Mouse (Mus musculus) naive thymus-derived CD4-positive, alpha-beta T cell, adult 2 months (primary cell): ENCODE measurements around the gene Greb1.
"Not testable (repeated sequence)": the region's sequence is repeated elsewhere in the genome, so short reads cannot be mapped to it uniquely, and the experiment has no call there.

ENCODE experiments used
- DNase-seq: peaks from one replicate; pipeline ENCODE4 v3.0.0-alpha.2; 2011; ENCODE audit warnings: low read depth

Greb1 gene

DNA sequence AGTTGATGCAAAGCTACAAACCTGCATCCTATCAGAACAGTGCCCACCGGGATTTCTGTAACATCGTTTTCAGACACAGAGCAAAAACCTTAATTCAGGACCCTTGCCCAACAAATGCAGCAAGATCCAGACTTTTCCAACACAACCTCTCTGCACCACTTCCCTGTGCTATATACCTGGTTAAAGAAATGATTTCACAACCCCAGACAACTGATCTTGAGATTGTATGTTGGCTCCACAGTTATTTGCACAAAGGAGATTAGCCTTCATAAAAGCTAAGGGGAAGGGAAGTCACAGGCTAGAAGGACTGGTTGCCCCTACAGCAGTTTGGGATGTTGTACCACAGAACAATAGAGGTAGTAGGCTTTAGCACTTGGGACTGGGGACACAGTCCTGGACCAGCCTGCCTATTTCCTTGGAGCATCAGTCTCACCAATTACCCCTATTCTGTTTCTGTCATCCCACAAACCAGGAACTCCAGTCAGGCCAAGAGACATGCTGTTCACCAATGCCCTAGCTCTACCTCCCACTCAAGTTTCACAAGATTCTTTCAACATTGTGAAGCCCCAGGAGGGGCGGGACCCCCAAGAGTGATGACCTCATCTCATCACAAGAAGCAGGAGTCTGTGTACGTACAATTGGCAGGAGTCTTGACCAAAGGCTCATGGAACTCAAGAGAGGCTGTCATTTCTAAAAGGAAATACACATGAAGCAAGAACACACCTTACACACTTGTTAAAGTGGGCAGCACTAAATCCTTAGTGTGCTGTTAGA is 36.9 kb downstream of the Greb1 start:
- no peak for DNase-seq

DNA sequence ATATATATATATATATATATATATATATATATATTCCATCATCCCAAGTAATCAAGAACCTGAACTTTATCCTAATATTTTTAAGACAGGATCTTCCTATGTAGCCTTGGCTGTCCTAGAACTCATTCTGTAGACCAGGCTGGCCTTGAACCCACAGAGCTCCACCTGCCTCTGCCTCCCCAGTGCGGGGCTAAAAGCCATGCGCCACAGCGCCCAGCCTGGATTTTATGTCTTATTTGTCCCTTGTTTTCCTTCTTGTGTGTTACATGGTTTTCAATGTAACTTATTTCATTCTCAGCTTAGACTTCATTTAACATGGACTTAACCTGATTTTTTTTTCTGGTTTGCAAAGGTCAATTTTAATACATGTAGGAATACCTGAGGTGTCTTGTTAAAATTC is 39.2 kb downstream of the Greb1 start:
- DNase-seq: no peak

DNA sequence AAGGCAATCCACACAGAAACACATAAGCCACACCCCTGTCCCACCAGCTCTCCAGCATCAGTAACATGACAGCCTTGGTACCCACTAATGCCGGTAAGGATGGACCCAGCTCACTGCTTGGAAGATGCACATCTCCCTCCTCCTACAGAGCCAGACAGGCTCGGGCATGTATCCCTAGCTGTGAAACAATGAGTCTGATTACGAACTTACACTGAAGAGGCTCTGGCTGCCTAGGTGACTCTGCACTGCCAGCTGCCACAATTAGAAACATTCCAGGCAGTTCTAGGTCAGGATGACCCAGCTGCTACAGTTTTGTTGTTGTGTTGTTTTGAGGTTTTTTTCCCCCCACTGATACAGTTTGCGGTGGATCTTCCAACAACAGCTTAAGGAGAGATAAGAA is 40.4 kb downstream of the Greb1 start:
- no peak for DNase-seq

DNA sequence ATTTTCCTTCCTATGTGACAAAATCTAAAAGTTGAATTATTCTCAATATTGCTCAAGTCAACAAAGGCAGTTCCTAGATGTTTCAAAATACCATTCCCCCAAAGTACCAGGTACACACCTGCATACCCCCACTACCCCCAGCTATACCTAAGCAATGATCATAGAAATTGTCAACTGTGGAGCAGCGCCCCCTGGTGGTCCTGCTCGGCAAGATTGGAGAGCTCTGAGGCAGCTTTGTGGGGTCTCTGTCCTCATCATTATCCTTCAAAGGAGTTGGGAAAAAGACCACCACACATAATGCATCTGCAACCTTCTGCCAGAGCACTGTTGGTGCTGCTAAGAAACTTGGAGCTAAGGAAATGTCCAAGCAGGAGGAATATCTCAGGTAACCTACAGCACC is 46.4 kb downstream of the Greb1 start:
- DNase-seq: peak; percentile 64

DNA sequence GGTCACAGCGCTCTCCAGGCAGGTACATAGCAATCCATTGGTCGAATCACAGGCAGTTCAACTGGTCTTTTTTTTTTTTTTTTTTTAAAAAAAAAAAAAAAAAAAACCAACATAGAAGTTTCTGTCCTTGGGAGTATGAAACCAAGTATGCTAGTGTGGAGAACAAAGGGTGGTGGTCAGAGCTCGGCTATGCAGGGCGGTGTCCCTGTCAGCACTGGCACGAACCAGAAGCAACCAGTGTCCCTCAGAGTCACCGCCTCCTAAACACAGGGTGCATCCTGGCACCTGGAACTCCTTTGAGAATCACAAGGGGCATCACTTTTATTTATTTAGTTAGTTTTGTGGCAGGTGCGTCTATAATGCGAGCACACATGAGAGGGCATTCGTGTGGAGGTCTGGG is 47.1 kb downstream of the Greb1 start:
- DNase-seq: no peak

DNA sequence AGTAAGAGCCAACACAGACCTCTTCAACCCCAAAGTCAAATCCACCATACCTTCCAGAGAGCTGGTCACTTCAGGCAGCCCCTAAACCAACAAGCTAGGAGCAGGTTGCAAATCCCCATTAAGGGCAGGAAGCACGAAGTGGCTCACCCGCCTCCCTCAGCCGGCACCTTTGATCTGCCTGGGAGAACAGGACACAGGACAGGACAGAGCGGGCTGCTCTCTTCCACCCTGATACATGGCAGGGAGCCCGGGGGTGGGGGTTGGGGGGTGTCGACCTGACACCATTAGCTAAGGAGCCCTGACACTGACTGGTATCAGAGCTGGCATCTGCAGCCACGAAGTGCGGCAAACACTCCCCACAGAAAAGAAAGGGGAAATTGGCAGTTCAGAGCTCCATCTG is 47.6 kb downstream of the Greb1 start:
- DNase-seq: no peak

DNA sequence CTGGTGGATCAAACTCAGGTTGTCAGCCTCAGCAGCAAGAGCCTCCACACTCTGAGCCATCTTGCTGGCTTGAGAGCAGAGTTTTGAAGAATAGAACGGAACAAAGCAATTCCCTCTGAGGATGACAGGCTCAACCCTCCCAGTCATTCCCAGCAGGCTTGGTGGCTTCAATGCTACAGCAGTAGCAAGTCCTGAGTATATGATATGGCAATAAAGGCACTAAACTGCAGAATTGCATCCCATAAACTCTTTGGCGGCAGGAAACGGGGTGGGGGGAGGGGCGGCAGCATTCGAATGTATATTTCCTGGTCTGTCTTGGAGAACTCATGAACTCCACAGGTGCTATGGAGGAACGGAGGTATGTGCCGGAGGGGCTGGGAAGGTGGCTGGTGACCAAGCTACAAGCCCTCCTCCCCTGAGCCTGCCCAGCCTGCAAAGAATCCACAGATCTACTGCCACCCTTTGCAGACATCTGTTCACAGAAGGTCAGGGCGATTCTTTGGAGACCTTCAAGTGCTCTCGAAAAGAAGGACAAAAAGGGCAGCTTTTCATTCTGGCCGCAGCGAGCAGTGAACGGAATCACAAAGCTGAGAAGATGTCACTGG is 48.3 kb downstream of the Greb1 start:
- no peak for DNase-seq

DNA sequence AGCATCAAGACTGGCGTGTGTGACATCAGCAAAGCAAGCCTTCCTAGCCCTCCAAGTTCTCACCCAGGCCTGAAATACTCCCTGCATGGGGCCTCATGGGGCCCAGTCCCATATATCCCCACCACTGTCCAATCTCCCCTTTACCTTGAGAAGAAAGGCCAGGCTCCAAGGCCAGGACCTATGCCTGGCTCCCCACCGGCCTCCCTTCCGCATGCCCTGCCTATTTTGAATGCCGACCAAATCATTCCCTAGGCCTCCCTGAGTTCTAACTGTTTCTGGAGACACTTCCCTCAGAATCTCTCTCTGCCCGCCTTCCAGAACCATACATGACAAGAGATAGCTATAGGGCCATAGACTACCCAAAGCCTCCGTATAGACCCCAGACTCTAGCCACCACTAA is 49.1 kb downstream of the Greb1 start:
- no peak for DNase-seq

DNA sequence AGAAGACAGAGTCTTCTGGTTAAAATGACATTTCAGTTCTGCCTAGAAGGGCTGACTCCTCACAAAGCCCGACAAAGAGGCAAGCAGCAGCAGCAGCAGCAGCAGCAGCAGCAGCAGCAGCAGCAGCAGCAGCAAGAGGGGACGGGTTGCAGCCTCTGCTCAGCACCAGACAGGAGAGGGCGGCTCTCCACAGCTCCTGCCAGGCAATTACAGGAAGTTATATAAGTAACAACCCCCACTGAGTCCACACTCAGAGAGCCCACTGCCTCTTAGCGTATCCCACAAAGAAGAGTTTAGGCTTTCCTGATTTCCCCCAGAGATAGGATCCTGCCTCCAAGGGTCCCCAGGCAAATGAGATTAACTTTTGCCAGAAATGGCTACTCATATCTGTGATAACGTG is 60.6 kb downstream of the Greb1 start:
- no peak for DNase-seq

DNA sequence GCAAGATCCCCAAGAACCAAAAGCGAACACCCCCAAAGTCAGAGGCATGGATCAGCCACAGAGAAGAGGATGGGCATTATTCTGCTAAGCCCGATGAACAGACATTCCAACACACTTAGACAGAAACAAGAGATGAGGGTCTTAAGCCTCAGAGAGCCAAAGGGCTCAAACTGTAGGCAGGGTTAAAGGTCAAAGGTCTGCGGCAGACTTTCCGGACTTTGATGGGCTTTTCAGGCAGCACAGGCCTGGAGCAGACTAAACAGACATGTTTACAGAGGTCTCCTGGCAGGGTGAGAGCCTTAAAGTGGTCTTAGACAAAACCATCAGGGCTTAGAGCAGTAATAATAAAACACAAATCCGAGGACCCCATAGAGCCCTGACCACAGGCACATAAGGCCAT is 63.4 kb downstream of the Greb1 start:
- DNase-seq: no peak

DNA sequence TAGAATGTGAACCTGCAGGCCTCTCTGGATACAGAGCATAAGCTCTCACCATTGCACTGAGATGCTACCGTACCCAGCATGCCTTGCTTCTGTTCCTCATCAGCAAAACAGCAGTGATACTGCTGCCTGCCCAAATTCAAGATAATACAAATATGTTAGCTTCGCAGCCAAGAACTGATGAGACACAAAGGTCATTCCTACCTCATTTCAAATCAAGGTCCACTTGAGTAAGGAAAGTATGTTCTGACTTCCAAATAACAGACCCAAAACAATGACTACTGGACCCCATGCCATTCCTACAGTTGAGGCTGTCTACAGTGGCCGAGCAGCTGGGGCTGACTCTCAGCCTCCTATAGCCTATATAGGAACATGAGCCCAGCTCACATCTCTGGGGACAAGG is 66.0 kb downstream of the Greb1 start:
- DNase-seq: no peak

DNA sequence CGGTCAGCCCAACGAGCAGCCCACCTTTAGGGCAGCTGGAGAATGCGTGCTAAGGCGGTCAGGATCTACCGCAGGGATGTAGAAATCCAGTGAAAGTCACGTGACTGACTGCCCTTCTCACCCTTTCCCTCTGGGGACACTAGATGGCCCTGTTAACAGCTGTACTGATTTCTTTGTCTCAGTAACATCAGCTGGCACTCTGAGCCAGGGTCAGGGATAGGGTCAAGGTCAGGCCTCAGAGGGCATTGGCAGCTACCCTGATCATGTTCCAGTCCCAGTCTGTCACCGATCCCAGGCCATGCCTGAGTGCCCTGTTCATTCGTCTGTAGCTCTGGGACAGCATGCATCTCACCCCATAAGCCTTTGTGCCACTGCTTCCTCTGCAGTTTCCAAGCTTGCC is 66.7 kb downstream of the Greb1 start:
- no peak for DNase-seq

DNA sequence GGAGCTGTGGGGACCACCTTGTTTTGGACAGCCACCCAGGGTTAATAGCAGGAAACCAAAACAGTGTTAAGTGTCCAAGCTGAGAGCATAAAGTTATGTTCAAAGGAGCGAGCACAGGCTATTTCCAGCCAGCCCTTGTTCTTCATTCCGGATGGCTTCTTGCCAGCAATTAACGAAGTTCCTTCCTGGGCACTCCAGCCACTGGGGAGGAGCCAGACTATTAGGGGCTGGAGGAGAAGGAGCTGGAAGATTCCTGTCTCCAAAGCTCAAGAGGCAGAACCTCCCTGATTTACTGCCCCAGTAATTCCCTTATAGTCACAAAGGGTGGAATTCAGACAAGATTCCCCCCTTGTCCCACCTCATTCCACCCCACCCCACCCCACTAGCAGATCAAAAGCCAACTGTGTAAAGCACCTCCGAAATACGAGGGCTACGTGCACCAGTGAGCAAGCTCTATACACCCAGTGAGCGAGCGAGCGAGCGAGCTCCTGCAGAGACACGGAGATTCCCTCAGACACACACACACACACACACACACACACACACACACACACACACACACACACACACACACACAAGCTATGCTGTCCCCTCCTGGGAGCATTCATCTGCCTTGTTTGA is 69.5 kb downstream of the Greb1 start:
- no peak for DNase-seq

DNA sequence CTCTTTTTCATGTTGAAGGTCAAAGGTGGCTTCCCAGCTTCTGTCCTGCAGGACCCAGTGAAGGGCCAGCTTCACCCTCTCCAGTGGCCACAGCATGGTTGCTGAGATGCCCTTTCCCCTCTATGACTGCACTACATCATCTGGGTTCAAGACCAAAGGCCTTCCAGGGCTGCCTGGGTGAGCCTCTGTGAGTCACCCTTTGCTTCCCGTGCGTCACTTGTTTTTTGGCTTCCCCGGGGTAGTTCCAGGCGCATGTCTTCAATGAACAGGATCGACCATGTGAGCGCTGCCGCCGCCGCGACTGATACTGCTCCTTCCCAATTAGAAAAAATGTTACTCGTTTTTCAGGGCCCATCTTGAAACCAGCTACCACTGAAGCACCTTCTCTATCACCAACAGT is 70.5 kb downstream of the Greb1 start:
- no peak for DNase-seq

DNA sequence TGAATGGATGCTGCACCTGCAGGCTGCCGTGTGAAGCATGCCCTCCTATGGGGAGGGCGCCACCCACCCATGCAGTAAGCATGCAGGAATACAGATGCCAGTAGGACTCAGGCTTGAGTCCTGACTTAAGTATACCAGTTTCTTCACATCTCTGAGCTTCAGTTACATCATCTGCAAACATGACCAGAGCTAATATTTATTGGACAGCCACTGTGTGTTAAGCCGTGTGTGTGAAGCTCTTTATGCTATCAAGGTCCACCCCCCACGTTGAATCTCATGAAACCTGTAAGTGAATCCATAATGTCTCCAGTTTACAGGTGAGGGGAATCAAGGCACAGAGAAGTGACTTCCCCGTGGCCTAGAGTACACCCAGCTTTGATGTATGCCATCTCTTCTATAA is 72.5 kb downstream of the Greb1 start:
- DNase-seq: no peak

DNA sequence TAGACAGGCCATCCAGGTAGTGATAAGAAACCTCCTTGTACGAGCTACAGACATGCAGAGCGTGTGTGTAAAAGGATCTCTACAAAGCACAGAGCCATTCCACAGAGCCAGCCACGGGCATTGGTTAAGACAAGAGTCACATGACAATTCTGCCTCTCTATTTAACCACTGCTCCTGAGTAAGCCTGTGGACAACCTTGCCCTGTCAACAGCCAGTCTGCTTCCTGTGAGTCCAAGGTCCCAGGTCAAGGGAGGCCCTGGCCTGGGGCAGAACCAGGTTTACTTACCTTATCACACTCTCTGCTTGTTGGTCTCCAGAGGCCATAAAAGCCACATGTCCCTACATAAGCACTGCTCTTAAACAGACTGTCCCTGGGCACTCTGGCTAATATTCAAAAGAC is 74.5 kb downstream of the Greb1 start:
- no peak for DNase-seq

DNA sequence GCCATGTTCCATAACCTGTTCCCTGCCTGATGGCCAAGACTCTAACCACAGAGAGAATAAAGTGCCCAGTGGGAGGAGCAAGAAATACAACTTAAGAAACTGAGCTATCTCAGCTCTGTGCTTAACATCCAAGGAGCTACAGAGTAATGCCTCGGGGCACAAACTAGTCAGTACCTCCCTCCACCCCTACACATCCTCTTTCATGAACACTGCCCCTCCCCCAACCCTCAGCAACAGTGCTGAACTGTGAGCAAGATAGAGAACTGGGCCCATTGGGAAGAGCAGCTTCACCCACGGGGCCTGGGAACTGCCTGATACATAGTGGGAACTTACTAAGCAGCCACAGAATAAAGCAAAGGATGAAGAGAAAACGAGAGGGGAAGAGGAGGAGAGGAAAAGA is 77.1 kb downstream of the Greb1 start:
- no peak for DNase-seq

DNA sequence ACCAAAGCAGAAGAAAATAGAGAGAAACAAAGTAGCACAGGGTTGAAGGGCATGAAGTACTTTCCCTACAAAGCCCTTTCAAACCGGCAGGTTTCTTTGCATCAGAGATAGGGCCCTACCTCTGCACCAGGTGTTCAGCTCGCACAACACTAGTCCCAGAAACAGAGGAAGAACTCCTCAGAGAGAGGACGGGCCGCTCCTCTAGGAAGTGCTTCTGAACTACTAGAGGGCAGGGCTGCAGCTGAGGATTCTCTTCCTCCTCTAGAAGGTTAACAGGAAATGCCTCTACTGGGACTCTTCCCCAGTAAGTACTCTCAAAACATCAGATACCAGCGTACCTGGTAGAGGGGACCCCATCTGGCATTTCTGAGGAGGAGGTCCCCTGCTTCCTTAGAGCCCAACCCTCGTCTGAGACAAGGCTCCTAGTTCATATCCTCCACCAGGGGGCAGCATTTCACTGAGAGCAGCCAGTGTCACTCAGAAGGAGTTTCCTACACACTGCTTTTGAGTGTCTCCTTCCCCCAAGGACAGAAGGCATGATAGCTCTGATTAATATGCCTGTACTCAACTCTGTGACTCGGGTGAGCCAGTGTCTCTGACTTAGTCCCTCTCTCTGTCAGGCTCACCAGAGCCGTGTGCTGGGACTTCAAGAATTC is 81.9 kb downstream of the Greb1 start:
- peak; percentile 72 for DNase-seq

DNA sequence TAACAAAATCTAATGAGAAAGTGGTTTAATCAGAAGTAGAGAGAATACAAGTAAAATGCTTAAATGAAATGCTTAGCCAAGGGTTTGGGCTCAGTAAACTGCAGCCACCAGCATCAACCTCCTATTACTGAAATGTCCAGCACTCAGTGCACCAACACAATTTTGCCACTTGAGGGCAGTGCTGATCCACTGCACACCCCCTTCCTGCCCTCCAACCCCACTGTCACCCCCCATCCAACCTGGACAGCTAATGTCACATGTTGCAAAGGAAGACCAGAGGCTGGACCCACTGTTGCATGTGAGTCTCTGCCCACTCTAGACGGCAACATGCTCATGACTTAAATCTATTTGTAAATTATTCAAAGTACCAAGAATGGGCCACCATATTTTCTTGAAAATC is 83.0 kb downstream of the Greb1 start:
- DNase-seq: peak; percentile 23

DNA sequence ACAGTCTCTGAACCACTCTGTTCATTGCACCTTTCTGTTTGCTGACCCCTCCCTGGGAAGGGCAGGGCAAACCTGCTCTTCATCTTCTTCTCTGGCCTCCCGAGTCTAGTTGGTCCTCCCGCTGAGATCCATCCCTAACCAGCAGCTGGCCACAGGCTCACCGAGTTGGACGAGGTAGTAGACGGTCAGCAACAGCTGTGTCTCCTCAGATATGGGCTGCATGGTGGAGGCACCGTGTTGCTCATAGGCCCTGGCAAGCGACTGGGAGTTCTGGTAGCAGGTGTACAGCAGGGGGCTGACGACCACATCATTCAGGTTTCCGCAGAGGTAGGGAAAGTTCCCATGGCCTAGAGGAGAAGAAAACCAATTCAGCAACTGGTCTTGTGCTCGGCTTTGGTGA is 86.1 kb downstream of the Greb1 start:
- DNase-seq: no peak

DNA sequence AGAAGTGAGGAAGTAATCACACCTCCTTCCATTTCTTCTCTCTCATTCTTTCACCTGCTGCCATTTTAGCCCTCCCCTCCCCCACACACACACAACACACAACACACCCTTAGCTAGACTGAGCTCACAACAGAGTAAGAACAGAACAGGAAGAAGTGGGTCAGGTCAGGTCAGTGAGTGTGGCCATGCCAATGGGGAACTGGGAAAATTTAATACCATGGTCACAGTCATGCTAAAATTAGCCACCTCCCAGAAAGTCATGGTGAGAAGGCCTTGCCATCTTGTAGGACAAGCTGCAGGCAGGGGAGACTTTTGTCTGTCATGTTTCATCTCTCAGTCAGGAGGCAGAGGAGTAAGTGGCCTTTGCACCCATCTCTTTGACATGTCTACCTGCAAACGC is 102.0 kb downstream of the Greb1 start:
- no peak for DNase-seq

DNA sequence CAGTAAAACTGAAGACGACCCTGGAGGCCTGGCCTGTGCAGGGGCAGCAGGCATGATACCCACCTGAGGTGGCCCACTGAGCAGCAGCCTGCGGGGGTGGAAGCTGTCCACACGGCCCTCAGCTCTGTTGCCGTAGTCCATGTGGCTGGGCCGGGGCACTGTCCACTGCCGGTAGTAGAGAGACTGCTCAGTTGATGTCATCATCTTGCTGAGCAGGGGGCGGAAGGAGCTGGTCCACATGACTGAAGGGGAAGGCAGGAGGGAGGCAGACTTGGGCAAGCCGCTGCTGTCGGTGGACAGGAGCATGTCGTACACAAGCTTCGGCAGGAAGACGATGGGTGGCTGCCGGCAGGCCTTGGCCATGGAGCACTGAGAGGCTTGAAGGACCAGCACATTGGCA is 104.5 kb downstream of the Greb1 start:
- no peak for DNase-seq

DNA sequence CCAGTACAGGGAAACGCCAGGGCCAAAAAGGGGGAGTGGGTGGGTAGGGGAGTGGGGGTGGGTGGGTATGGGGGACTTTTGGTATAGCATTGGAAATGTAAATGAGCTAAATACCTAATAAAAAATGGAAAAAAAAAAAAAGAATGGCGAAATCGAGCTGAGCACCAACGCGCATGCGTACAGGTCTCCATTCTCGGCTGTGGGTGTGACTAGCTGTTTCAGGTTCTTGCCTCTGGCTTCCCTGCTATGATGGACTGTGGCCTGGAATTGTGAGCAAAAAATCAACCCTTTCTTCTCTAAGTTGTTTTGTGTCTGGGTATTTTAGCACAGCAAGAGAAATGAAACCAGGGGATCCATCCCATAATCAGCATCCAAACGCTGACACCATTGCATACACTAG is 105.4 kb downstream of the Greb1 start:
- DNase-seq: not testable (repeated sequence)
